Mouse (Mus musculus) liver, embryonic 14.5 days (tissue): Measurements from ENCODE around the gene Hist2h2ab. TPM values are rescaled to one million over a fixed set of nuclear protein-coding genes. Genes with fewer than 3 reads are reported as not detected.

ENCODE experiments used
- ATAC-seq: fragments of 200-750 bp; cut with Nextera tagmentation; 2 replicates; pipeline ENCODE4 v1.8.0; 2017; ENCODE audit warnings: moderate number of reproducible peaks, mild to moderate bottlenecking, moderate library complexity; ENCODE audit not compliant: insufficient read depth
- DNase-seq, 3 experiments: peaks; one replicate each; pipeline ENCODE4 v3.0.0-alpha.2; 2012 to 2013; ENCODE audit warnings: low read depth in 3 of 3, low spot score in 3 of 3
- H3K27ac ChIP-seq: fragments of 300-500 bp; sonication (generic); 2 replicates; pipeline ENCODE4 v1.5.1; 2014; ENCODE audit warnings: moderate library complexity, mild to moderate bottlenecking, control low read depth, inconsistent platforms
- H3K27me3 ChIP-seq: fragments of 300-500 bp; sonication (generic); 2 replicates; pipeline ENCODE4 v1.6.1; 2014; ENCODE audit warnings: mild to moderate bottlenecking, low read length, moderate library complexity; ENCODE audit not compliant: control insufficient read depth, insufficient read depth
- H3K36me3 ChIP-seq: fragments of 300-500 bp; sonication (generic); replicated peaks from 2 replicates; pipeline ENCODE4 v1.6.1; 2014; ENCODE audit warnings: low read depth; ENCODE audit not compliant: control insufficient read depth, insufficient read depth
- H3K4me1 ChIP-seq, 2 experiments: fragments of 200-500 bp in 1 of 2; fragments of 300-500 bp in 1 of 2; sonication (generic) in 1 of 2; replicated peaks; 2 replicates each; pipeline ENCODE4 v1.6.1; 2012 to 2014; ENCODE audit warnings: antibody characterized with exemption in 1 of 2, inconsistent platforms in 1 of 2, low read length in 1 of 2; ENCODE audit not compliant: control insufficient read depth in 2 of 2, insufficient read depth in 2 of 2
- H3K4me2 ChIP-seq: fragments of 300-500 bp; sonication (generic); 2 replicates; pipeline ENCODE4 v1.6.1; 2014; ENCODE audit warnings: low read depth, mild to moderate bottlenecking, control low read depth, moderate library complexity
- H3K4me3 ChIP-seq, 2 experiments: fragments of 200-500 bp in 1 of 2; fragments of 300-500 bp in 1 of 2; sonication (generic) in 1 of 2; 2 replicates each; pipeline ENCODE4 v1.5.1; 2012 to 2014; ENCODE audit warnings: low read depth in 2 of 2, low read length in 2 of 2, mild to moderate bottlenecking in 2 of 2, control low read depth in 1 of 2, inconsistent platforms in 1 of 2, moderate library complexity in 1 of 2; ENCODE audit not compliant: insufficient read depth in 1 of 2
- H3K9ac ChIP-seq: fragments of 300-500 bp; sonication (generic); replicated peaks from 2 replicates; pipeline ENCODE4 v1.6.1; 2014; ENCODE audit warnings: mild to moderate bottlenecking, control low read depth, moderate library complexity
- H3K9me3 ChIP-seq: fragments of 300-500 bp; sonication (generic); 2 replicates; pipeline ENCODE4 v1.6.1; 2016; ENCODE audit warnings: low read length, mixed read lengths; ENCODE audit not compliant: control insufficient read depth
- CTCF ChIP-seq: IDR thresholded peaks from 2 replicates; pipeline ENCODE4 v1.5.1; 2016; ENCODE audit warnings: antibody characterized with exemption, low read depth, control low read depth
- EP300 ChIP-seq: IDR thresholded peaks from 2 replicates; pipeline ENCODE4 v1.6.1; 2016; ENCODE audit warnings: antibody characterized with exemption, low read depth
- whole genome bisulfite sequencing: fragments of 180-500 bp; shearing (Covaris S2); extraction: QIAGEN DNeasy Blood & Tissue Kit; methylation state at CpG from one replicate; pipeline ENCODE4 v1.1.7; 2014; ENCODE audit not compliant: insufficient replicate concordance; 5-methylcytosine and 5-hydroxymethylcytosine counted together
- polyA plus RNA-seq, 2 experiments: library from polyadenylated mRNA; depleted of rRNA in 1 of 2; stranded (reverse) in 1 of 2; unstranded in 1 of 2; fragments of >200 nt; fragmentation: Nextera tagmentation in 1 of 2; extraction: Ambion mirVana in 1 of 2; gene quantifications; 2 replicates each; pipeline versions ENCODE4 v1.2.1 to v1.2.3; 2012 to 2014

Gene Hist2h2ab
- polyA plus RNA-seq, 2 experiments: 0.52 to 0.68 TPM

DNA sequence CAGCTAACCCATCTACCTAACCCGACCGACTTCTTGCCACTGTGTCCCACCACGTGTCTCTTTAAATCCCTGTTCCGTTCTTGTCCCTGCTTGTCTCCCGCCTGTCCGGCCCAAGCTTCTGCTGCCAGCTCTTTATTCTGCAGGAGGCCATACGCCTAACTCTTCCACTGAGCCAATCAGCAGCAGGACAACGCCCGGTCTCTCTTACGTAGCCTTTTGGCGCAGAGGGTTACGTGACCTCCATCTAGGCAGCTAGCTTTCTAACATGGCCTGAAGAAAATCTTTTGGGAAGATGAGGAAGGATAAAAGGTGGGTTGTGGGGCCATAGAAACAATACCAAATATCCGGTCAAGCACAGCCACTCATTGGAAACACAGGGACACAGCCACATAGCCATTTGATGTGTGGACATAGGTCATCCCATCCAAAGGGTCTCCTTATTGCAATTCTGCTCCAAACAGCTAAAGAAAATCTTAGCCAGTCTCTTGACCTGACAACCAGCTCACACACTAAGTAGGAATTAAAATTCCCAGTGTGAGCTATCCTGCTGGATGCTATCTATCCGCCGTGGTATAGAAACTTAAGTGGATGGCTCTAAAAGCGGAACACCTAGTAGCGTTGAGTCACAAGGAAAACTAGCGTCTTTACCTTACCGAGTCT is 42.7 kb downstream of the Hist2h2ab start:
- under 1% methylated on average over 19 of the region's 19 CpGs for WGBS

DNA sequence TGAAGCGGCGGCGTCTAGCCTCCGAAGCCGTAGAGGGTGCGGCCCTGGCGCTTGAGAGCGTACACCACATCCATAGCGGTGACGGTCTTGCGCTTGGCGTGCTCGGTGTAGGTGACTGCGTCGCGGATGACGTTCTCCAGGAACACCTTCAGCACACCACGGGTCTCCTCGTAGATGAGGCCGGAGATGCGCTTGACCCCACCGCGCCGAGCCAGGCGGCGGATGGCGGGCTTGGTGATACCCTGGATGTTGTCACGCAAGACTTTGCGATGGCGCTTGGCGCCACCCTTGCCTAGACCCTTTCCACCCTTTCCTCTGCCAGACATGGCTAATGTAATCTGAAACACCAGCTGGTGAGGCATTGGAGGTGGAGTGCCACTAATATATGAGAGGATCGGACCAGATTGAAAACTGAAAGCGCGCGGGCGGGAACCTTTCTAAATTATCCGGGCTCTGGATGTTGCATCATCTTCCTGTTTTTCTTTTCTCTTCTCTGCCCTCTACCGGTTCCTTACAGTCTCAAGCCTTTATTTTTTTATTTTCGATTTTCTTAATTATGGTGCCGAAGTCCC is 43.4 kb downstream of the Hist2h2ab start, which contains the start of gene Hist2h4:
TSS of gene Hist2h4 (minus strand) at position 333 of the 572 bp plus-strand sequence.
- Histone ChIP-seq H3K4me1 (peaks cover 36 to 42% of the 10 kb centered on the region in 2 experiments), H3K36me3 (no peaks in the 10 kb centered on the region), H3K9me3 (no peaks in the 10 kb centered on the region), H3K9ac (peak within 1 kb of the TSS; percentile 100), H3K4me2 (peak within 1 kb of the TSS; percentile 86), H3K27ac (peak within 1 kb of the TSS; percentile 100), H3K27me3 (no peaks in the 10 kb centered on the region), H3K4me3 (peak within 1 kb of the TSS; percentile 54 to 63)
- peak; percentile 87 for ATAC-seq
- peak; percentile 94 to 95 (median 95) for DNase-seq
- TF ChIP-seq EP300 (peak; percentile 93), CTCF (peak; percentile 47; the same call in 1 of the 2 replicates)
- under 1% methylated on average over 40 of the region's 40 CpGs for WGBS

More for the DNA sequence above, 42.7 kb downstream of the Hist2h2ab start:
- peak overlapping the region; percentile 100 for H3K9ac ChIP-seq
- H3K27ac ChIP-seq: peak overlapping the region; percentile 100
- DNase-seq: peak; percentile 85 to 88 (median 87)
- peak; percentile 70 for ATAC-seq
- peaks cover 29 to 36% of the 10 kb centered on the region in 2 experiments for H3K4me1 ChIP-seq
- H3K27me3 ChIP-seq: no peaks in the 10 kb centered on the region
- no peaks in the 10 kb centered on the region for H3K9me3 ChIP-seq
- H3K4me3 ChIP-seq: peak overlapping the region; percentile 54 to 63
- peak overlapping the region; percentile 86 for H3K4me2 ChIP-seq
- no peak for TF ChIP-seq EP300
- no peak for TF ChIP-seq CTCF
- H3K36me3 ChIP-seq: no peaks in the 10 kb centered on the region

DNA sequence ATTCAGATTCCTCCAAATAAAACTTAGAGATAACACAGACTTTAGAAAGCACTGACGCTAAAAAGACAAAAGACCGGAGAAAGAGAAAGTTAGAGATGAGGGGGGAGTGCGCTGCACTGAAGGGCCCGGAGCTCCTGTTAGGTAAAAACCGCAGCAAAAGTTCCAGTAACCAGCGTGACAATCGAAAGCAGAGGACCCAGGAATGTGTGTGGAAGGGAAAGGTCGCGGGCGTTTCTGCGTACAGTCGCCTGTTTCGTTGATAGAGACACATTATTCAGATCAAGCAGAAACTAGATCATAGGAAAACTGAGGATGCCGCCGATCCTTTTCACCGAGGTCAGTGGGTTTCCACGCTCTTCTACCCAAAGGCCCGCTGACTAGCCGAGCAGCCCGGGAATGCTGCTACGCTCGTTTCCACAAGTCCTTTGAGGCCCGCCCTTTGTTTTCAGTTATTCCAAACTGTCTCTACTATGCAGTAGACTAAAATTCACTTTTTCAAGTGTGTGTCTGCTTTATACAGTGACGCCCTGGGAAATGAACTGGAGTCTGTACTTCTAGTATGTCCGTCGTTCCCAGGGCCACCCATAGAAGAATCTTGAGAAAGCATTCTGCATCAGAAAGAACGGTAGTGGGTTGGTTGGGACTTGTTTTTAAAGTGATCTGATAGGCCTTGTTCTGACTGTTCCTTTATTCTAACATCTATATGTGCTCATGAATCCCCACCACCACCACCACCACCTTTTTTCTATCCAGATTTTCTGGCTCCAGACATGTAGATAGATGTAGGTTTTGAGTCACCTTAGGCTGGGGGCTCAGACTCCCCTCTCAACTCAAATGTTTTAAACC is 44.1 kb downstream of the Hist2h2ab start:
- Histone ChIP-seq H3K27ac (peak overlapping the region; percentile 100), H3K4me3 (peak overlapping the region; percentile 54 to 63), H3K9me3 (no peaks in the 10 kb centered on the region), H3K4me2 (peak overlapping the region; percentile 86), H3K27me3 (no peaks in the 10 kb centered on the region), H3K9ac (peak overlapping the region; percentile 100), H3K4me1 (peaks cover 37 to 44% of the 10 kb centered on the region in 2 experiments), H3K36me3 (no peaks in the 10 kb centered on the region)
- ATAC-seq (no peak), DNase-seq (no peak)
- WGBS: 4% methylated on average over 27 of the region's 27 CpGs
- 0 out of 2 replicates have a peak, but pooled peaks have one; percentile 0 for TF ChIP-seq CTCF
- TF ChIP-seq EP300: no peak

DNA sequence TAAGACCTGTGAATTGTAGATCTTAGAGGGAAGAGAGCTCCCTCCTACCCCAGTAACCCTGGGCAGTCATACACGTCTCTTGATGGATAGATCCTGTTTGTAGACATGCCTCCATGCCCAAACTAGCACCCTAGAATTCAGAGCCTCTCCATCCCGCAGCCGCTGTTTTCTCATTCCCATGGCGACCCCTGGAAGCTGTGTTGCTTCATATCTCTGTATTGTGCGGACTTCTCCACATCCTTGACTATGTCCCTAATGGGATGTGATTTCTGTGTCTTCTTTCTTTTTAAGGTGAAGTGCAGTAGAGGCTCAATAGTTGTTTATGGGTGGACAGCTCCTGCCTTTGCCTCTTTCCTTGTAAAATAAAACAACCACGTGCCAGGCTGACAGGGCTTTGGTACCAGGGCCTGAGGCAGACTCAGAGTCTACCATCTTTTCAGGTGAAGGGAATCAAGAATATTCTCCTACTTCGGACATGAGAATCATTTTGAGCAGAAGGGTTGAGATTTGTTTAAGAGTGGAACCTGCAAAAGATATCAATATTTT is 44.8 kb downstream of the Hist2h2ab start:
- Histone ChIP-seq H3K27me3 (no peaks in the 10 kb centered on the region), H3K4me3 (peak overlapping the region; percentile 54 to 63; a peak in 3 of 4 replicates), H3K4me2 (peak overlapping the region; percentile 86), H3K9ac (peak overlapping the region; percentile 100), H3K9me3 (no peaks in the 10 kb centered on the region), H3K4me1 (peaks cover 37 to 44% of the 10 kb centered on the region in 2 experiments), H3K27ac (peak overlapping the region; percentile 100), H3K36me3 (no peaks in the 10 kb centered on the region)
- TF ChIP-seq CTCF (no peak), EP300 (no peak)
- ATAC-seq (no peak), DNase-seq (no peak)
- WGBS: 63% methylated on average over 7 of the region's 7 CpGs
